Mouse (Mus musculus) erythroblast, embryonic 14.5 days (primary cell): ENCODE measurements at regions not wholly inside any gene's neighbourhood (a gene's known extent, or its start where the extent isn't known, plus 50 kb on each side); places are given as distances from the start of the nearest gene placed in this dataset.

Experiments used
- GATA1 ChIP-seq: IDR thresholded peaks from 2 replicates; pipeline ENCODE4 v1.6.1; 2012; ENCODE audit warnings: low read length, inconsistent platforms, mixed read lengths
- TAL1 ChIP-seq: IDR thresholded peaks from 3 replicates; pipeline ENCODE4 v1.6.1; 2012; ENCODE audit warnings: low read length, inconsistent platforms, mixed read lengths

DNA sequence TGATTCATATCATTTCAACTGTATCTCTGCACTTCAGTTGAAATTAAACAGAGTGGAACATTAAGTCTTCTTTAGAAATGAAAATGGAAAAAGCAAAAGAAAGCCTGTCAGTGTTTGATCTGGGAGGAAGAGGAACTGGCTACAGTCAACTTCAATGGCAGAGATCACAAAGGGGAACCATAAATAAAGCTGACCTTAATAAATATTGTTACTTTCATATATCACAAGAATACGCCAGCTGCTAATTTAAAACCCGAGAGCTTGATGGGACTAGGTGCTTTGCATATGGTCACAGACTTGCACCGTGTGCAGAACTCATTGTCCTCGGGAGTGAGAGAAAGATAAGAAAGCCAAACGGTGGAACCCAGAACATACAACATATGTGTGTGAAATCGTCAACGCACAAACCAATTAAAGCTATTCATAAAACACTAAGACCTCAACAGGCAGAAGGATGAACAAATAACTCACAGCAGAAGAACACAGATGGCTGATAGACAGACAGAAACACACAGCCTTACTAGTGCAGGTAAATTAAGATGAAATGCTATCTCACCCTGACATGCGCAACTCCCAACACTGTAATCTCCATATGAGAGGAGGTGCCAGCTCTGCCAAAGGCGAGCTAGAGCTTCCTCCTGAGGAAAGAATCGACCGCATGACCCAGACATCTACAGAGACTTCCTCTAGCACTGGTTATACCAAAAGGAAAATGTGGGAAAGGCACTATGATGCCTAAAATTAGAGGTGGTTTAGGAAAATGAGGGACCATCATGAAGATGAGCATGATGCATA is 189.9 kb downstream of the Hlx start:
- no peak for TF ChIP-seq TAL1
- TF ChIP-seq GATA1, result no peak
